Mouse (Mus musculus) gastrocnemius, postnatal 25 days (tissue): ENCODE data around the gene Inmt. TPM values are rescaled to one million over a fixed set of nuclear protein-coding genes. Genes with fewer than 3 reads are reported as not detected.
A peak's percentile ranks its signal among the peaks of the same experiment; 100 is the strongest.

Experiments
- DNase-seq: peaks from one replicate; pipeline ENCODE4 v3.0.0; 2022
- total RNA-seq, 2 experiments: library from RNA; stranded (reverse); gene quantifications; 1 replicate in 1 of 2; 2 replicates in 1 of 2; pipeline ENCODE4 v1.2.3; 2021

Gene Inmt
- total RNA-seq, 2 experiments from 2014 or later: 4.3 to 5.7 TPM

DNA sequence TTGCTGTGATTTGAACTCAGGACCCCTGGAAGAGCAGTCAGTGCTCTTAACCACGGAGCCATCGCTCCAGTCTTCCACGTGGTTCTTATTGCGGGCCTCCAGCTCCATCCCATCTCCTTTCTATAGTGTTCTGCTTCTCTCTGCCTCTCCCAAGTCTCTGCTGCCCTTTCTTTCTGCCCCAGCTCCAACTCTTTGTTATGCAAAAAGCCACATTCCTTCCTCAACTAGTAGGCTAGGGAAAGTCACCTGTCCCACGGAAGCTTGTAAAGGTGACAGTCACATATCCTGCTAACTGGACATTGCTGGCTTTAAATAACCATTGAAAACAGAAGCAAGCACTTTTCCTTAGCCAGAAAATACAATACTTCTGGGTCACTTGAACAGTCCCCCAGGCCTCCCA lies 5.0 kb downstream of the Inmt start:
- no peak for DNase-seq

DNA sequence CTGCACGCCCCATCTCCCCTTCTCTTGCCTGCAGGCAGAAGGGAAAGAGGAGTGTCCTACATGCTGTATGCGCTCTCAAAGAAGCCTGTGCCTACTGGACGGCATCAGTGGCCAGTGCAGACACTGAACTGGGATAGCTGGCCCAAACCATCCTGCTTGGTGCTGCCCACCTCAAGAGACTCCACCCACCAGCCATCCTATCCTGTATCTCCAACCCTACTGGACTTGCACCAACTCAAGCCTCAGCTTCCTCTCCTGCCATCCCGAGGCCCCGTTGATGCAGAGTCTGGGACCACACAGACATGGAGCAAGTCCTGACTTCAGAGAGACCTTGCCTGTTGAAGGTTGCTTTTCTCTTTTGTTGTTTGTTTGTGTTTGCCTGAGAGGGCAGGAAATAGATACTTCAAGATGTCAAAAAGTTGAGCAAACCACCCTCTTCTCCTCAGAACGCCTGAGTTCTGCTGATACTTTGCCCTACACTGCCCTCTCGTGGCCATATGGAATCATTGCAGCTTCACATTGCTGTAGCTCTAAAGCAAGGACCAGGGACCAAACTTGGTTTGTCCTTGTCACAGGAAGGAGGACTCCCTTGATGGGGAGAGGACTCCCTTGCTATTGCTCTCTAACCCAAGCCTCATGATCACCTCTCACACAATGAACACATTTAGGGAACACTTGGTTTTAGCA lies 7.9 kb downstream of the Inmt start:
- peak; percentile 59 for DNase-seq

DNA sequence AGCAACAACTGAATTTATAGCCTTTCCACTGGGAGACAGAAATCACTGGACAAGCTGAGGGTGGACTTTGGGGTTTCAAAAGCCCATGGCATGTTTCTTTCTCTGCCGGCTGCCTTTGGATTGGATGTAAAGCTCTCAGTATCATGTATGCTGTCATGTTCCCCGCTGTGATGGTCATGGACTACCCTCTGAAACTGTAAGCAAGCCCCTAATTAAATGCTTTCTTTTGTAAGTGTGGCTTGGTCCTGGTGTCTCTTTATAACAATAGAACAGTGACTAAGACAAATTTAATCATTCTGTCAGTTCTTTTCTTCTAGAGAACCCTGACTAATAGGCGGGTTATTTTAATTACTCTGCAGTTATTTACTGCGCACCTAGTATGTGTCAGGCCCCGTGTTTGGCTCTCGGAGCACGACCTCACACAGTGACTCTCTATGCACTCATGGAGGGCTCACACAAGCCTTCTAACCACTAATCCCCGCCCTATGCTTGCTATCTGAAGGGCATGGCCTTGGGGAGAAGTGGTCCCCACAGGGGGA lies 11.7 kb downstream of the Inmt start:
- DNase-seq: no peak

DNA sequence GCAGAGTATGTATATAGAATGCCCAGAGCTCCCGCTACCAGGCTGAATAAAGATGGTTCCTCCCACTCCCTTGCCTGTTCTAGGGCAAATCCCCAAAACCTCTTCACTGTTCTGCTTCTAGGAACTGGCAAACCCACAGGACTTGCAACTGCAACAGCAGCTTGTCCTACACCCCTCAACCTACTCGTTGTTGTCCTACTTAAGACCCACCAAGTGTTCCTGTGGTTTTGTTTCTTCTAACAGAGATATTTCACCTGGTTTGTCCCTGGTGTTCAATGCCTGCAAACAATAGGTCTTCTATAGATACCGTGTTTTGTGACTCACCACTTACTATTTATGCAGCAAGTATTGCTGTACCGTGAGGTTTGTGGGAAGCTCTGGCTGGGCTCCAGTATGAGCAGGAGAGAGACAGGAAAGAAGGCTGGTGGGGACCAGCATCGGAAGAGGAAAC lies 13.5 kb downstream of the Inmt start:
- DNase-seq: no peak

DNA sequence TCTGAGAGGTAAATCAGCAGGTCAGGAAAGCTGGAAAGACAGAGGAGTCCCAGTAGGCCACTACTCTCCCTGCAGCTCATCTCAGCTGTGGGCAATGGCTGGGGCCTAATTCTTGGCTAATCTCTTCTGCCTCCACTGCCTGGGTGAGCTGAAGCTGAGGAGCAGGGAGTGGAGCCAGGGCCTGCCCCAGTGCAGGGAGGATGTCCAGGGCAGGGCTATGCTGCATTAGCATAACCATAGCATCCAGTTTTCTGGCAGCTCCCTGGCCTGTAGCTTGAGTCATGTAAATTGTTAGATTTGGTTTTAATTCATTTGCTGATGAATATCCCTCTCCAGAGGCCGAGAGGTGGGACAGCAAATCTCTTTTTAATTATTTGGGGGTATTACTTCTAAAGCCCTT lies 15.6 kb downstream of the Inmt start:
- DNase-seq: no peak

DNA sequence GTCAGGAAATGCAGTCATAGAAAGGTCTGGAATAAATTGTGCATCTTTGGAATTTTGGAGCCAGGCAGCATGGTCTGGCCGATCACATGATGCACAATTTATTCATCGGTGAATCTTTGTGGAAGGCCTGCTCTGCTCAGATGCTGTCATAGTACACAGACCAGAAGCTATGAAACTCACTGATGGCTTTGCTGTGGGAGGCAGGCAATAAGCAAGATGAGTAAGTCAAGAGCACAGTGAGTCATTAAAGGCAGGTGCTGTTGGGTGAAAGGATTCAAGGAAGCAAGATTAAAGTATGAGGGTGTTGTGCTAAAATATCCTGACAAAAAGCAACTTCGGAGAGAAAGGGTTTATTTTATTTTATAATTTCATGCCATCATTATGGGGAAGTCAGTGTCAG lies 22.6 kb downstream of the Inmt start:
- DNase-seq: no peak

DNA sequence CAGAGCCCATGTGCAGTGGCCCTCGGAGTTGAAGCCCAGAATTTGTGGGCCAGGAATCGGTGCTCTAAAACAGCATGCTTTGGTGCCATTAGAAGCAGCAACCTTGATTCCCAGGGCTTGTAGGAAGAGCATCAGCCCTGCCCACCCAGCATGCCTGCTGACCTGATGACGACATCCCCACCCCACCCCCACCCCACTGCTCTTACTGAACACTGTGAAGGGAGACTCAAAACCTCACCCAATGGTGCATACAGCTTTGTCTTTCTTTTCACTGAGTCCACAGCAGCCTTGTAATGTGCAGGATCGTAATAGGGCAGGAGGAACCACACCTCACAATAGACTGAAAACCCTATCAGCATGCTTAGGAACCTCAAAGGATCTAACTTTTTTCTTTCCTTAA lies 28.7 kb downstream of the Inmt start:
- no peak for DNase-seq

DNA sequence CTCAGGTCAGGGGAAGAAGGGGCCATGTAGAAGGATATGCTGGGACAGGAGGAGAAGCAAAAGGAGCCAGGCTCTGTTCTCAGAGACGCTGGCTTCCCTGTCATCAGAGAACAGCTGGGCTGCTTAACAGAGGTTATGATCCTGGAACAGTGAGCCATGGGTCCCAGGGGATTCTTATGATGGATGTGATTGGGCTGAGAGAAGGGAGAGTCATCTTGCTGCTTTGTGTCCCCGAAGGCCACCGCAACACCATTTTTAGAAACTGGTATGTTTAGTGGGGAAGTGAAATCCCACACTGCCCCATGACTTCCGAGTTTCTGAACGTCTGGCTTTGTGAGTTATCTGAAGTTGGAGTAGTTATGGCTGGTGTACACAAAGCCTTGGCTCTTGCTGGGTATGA lies 29.6 kb downstream of the Inmt start:
- peak; percentile 23 for DNase-seq

DNA sequence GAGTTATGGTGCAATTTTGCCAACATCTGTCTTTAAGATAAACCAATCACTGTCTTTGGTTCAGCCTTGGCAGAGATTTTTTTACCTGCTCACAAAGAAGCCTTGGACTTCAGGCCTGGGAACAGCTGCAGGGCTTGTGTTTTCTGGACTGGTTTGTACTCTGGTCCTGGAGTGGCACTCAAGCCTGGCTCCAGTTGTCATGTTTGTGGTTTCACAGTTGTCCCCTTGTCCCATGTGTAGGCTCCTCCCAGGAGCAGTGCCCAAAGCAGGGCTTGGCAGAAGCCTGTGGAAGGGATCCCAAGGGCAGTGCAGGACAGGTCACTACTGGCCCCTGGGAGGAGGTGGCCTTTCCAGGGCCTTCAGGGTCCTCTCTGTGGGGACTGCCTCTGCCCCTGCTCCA lies 36.5 kb downstream of the Inmt start:
- DNase-seq: peak; percentile 84

DNA sequence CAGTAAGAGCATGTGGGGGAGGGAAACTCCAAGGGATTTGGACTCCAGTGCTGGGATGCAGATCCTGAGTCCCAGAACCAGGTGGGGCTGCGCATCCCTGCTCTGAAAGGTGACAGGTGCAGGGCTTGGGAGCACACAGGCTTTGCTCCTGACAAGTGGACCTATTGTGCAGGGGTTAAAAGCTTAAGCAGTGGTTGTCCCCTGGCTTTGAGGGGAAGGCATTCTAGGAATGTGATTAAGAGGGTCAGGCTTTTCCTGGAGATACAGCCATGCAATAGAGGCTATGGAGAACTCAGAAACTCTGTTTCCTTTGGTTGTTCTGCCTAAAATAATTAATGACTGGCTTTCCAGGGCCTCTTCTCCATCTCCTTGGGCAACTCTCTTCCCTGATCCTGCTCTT lies 41.4 kb downstream of the Inmt start:
- DNase-seq: no peak

DNA sequence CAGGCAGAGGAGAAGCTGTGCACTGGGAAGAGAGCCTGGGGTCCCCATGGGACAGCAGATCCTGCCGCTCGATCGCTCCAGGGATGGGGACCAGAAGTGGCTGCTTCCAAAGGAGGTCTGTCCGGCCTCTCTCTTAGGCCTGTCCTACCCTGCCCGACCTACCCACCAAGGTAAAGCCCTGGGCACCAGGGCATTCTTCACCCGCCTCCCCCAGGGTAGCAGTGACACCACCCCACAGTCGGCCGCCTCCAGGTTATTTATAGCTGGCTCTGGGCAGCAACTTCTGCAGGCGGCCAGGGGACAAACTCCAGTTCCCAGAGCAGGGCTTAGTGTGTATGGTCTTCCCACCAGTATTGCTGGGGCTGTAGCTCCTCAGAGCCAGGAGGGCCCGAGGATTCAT lies 42.0 kb downstream of the Inmt start, which contains the start of gene Crhr2:
Gene Crhr2 (minus strand): TSS at position 223 of the 400 bp plus-strand sequence.
- peak; percentile 59 for DNase-seq

DNA sequence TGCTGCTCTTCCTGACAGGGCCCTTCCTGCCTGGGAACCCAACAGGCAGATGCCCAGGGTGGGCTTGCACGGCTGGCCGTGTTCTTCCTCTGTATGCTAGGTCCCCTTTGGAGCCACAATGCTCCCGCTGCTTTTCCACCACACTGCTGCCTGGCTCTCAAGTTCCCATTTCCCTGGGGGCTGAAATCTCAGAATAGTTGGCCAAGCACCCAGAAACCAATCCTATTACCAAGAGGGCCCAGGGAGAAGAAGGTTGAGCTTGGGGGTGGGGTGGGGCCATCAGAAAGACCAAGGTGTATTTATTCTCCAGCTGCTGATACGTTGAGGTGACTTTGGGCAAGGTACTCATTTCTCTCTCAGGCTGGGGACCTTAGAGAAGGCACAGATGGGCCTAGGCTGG lies 43.5 kb downstream of the Inmt start:
- no peak for DNase-seq

DNA sequence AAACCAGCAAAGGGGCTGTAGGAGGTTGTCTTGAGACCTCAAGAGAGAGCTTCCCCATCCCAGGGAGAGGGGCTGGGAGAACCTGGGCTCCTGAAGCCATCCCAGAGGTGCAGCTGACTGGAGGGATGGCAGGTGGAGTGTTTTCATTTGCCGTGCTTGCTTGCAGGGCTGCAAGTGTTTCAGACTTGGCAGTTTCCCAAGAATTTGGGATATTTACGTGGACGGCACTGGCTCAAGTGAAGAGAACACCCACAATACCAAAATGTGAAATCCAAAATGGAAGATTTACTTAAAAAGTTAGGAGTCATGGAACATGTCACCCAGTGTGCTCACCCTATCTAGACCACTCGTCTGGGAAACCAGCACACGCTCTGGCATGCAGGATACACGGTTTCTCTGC lies 44.2 kb downstream of the Inmt start:
- DNase-seq: no peak

DNA sequence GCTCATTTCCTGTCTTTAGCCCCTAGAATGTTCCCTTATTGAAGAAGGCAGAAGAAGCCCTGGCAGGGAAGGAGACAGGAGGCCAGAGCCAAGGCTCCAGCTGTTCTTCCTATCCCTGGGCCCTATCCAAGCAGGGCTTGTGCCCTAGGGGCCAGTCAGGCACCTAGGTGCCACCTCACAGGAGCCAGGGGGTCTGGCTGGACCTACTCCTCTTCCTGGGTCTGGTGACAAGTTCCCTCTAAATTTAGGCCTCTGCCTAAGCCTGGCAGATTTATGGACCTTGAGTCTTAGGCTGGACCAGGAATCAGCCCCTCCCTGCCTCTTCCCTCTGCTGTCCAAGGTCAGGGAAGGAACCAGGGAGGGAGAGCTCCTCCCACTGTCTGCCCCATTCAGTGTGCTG lies 46.5 kb downstream of the Inmt start:
- DNase-seq: peak; percentile 79

DNA sequence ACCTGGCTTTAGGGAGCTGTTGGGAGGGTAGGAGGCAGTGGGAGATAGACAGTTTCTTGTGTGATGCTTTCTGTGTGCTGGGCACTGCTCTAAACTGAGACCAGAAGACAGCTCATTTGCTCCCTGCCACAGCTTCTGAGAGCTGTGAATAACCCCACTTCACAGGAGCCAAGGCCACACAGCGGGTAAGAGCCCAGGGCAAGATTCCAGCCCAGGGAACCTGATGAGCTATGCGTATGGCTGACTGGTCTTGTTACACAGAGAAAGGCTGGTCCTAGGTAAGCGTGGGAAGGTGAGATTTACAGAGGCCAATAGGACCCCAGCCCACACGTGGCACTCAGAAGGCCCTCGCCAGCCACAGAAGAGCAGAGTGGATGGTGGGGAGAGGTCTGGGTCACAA lies 48.3 kb downstream of the Inmt start:
- peak; percentile 42 for DNase-seq

DNA sequence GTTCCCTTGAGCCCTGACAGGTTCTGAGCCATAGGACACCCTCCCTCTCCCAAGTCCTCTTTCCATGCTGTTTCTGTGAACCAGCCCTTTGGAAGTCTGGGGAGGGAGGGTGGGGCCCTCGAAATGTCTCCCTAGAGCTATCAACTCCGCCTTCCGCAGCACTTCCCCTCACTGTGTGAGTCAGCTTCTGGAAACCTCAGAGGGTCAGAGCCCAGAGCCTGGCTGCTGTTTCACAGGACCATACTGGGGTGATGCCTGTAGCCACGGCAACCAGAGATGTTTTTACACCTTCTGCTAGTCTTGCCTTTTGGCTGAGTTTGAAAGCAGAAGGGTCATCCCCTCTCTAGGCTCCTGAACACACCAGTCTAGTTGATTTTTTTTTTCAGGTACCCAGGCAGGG lies 51.8 kb downstream of the Inmt start:
- DNase-seq: peak; percentile 46

Other genes starting within 250 kb of the Inmt start
- 1 to 10 TPM; 6.6 to 7.2 TPM for gene Nod1, start 202.4 kb downstream of the Inmt start, total RNA-seq
- 1 to 10 TPM; 7.4 to 8.8 TPM for gene Ggct, start 182.1 kb downstream of the Inmt start, total RNA-seq
- 10 to 100 TPM; 48.4 to 51.5 TPM for gene Gars, start 137.0 kb downstream of the Inmt start, total RNA-seq
- gene Crhr2, start 42.0 kb downstream of the Inmt start, total RNA-seq: 10 to 100 TPM; 18.3 to 21.7 TPM
- gene Mindy4, start 28.3 kb upstream of the Inmt start, total RNA-seq: 1 to 10 TPM; 1.8 to 2.3 TPM
- gene Aqp1, start 161.4 kb upstream of the Inmt start, total RNA-seq: 100 to 1,000 TPM; 203 to 271 TPM
- gene Ghrhr, start 201.3 kb upstream of the Inmt start, total RNA-seq: not detected